Mouse (Mus musculus) right cerebral cortex, postnatal 4 days (tissue): ENCODE measurements around the gene Agbl5.

Experiments
- DNase-seq: peaks from one replicate; pipeline ENCODE4 v3.0.0-alpha.2; 2022

The Agbl5 gene

DNA sequence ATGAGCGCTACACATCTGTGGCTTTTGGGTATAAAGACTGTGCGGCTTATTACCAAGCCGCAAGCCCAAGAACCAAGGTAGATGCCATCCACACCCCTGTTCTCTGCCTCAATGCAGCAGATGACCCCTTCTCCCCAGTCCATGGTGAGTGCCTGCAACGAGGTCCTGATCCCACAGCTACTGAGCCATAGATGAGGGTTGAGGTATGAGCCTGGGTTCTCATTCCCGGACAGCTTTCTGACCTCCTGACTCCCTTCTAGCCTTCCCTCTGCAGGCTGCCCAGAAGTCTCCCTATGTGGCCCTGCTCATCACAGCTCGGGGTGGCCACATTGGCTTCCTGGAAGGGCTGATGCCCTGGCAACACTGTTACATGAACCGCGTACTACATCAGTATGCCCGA lies 66.1 kb downstream of the Agbl5 start:
- DNase-seq, result no peak

DNA sequence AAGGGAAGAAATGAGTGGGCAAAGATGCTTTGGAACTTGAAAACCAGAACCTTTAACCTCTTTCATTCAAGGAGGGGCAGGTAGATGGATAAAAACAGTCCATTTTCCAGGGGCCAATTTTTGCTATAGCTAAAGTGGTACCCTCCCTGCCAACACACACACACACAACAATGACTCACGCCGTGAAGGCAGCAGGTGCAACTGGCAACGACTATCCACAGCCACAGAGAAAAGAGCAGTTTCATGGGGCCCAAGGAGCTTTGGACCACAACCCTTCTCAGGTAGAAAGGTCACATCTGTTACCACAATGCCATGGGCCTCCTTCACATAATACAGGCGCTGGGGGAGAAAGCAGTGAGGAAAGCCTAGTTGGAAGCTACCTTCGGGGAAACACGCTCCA lies 67.3 kb downstream of the Agbl5 start:
- DNase-seq, result no peak
